Mouse (Mus musculus) olfactory bulb, adult 2 months (tissue): ENCODE measurements around the gene Rhog.

Experiments
- CTCF ChIP-seq: fragments of 200-500 bp; IDR thresholded peaks from 2 replicates; pipeline ENCODE4 v1.5.1; 2012; ENCODE audit warnings: low read depth, mild to moderate bottlenecking, low read length, moderate library complexity; ENCODE audit not compliant: insufficient read depth
- POLR2A ChIP-seq: fragments of 200-500 bp; IDR thresholded peaks from 2 replicates; pipeline ENCODE4 v1.6.1; 2012; ENCODE audit warnings: mild to moderate bottlenecking, low read depth, low read length, moderate library complexity; ENCODE audit not compliant: insufficient read depth

GRCm38 (mm10) chr7:102192356-102192755 lies 63.5 kb downstream of the Rhog start:
- TF ChIP-seq CTCF (no peak), POLR2A (no peak)
